12 mouse cellular contexts compared by ENCODE assay signal in genomic region chr5:131850632-131851335, GRCm38 (mm10).
DNase-seq lines count a peak whose midpoint lies in the region; ATAC-seq and TF ChIP-seq lines count a peak whose summit lies in the region.
"Had no signal": no experiment of that assay in that cellular context is flagged by ENCODE, and none has a peak within 500 bp of the region (broad histone marks: within the 10 kb centered on the region; RNA-seq: fewer than 3 reads in every experiment).

No protein-coding gene starts in this region.

- H3K9ac ChIP-seq in forebrain, postnatal 0 days = no peak overlapping the region
- H3K9ac ChIP-seq in midbrain, embryonic 13.5 days (replicated peaks) = no peak overlapping the region
- H3K9ac ChIP-seq in midbrain, embryonic 16.5 days (ENCODE audit: low read depth, low read length) = no peak overlapping the region
- no peak overlapping the region for H3K9ac ChIP-seq in neural tube, embryonic 15.5 days (replicated peaks)

- intact Hi-C loops in gastrocnemius, adult 2 months (cut with DNase I) = no loop called here

- no peaks in the 10 kb centered on the region for H3K36me3 ChIP-seq in forebrain, embryonic 10.5 days (replicated peaks)
- no peaks in the 10 kb centered on the region for H3K36me3 ChIP-seq in forebrain, postnatal 0 days (ENCODE audit: insufficient read depth)
- no peaks in the 10 kb centered on the region for H3K36me3 ChIP-seq in midbrain, embryonic 13.5 days
- no peaks in the 10 kb centered on the region for H3K36me3 ChIP-seq in midbrain, embryonic 16.5 days (ENCODE audit: control insufficient read depth, insufficient read depth, low read length)
- H3K36me3 ChIP-seq in neural tube, embryonic 15.5 days = no peaks in the 10 kb centered on the region

- no peak overlapping the region for H3K4me2 ChIP-seq in forebrain, postnatal 0 days (ENCODE audit: low read depth)
- H3K4me2 ChIP-seq in midbrain, embryonic 13.5 days (replicated peaks) = no peak overlapping the region
- no peak overlapping the region for H3K4me2 ChIP-seq in midbrain, embryonic 16.5 days (ENCODE audit: low read length)
- no peak overlapping the region for H3K4me2 ChIP-seq in neural tube, embryonic 15.5 days
- H3K4me2 ChIP-seq: liver, embryonic 11.5 days had no signal

- no peak overlapping the region for H3K4me3 ChIP-seq in forebrain, embryonic 10.5 days
- H3K4me3 ChIP-seq in forebrain, postnatal 0 days (ENCODE audit: low read depth, low read length) = no peak overlapping the region
- H3K4me3 ChIP-seq in midbrain, embryonic 13.5 days (replicated peaks) = no peak overlapping the region
- H3K4me3 ChIP-seq in midbrain, embryonic 16.5 days (ENCODE audit: low read depth, low read length) = no peak overlapping the region
- H3K4me3 ChIP-seq in neural tube, embryonic 15.5 days (replicated peaks) = no peak overlapping the region
- H3K4me3 ChIP-seq in gastrocnemius, adult 2 months = no peak overlapping the region

- peak overlapping the region; percentile 72 for H3K27ac ChIP-seq in forebrain, embryonic 10.5 days
- no peak overlapping the region for H3K27ac ChIP-seq in forebrain, postnatal 0 days (ENCODE audit: low read depth, low read length)
- peak overlapping the region; percentile 35; the same call in 1 of the 2 replicates for H3K27ac ChIP-seq in midbrain, embryonic 13.5 days
- H3K27ac ChIP-seq in midbrain, embryonic 16.5 days (ENCODE audit: low read length) = no peak overlapping the region
- H3K27ac ChIP-seq in neural tube, embryonic 15.5 days (replicated peaks) = peak overlapping the region; percentile 61
- no peak overlapping the region for H3K27ac ChIP-seq in gastrocnemius, adult 2 months

- TF ChIP-seq CTCF in forebrain, postnatal 0 days (IDR thresholded peaks at IDR 0.05; ENCODE audit: low read depth) = no peak
- TF ChIP-seq CTCF in gastrocnemius, adult 2 months (IDR thresholded peaks at IDR 0.05) = no peak

- WGBS in forebrain, embryonic 10.5 days = 61% methylated on average over 8 of the region's 8 CpGs
- WGBS in forebrain, postnatal 0 days = 27% methylated on average over 8 of the region's 8 CpGs
- 74% methylated on average over 8 of the region's 8 CpGs for WGBS in midbrain, embryonic 13.5 days
- 63% methylated on average over 8 of the region's 8 CpGs for WGBS in midbrain, embryonic 16.5 days
- 46% methylated on average over 8 of the region's 8 CpGs for WGBS in neural tube, embryonic 15.5 days

- peaks cover 52% of the 10 kb centered on the region for H3K4me1 ChIP-seq in forebrain, embryonic 10.5 days
- no peaks in the 10 kb centered on the region for H3K4me1 ChIP-seq in forebrain, postnatal 0 days (ENCODE audit: insufficient read depth)
- H3K4me1 ChIP-seq in midbrain, embryonic 13.5 days (replicated peaks) = peaks cover 46% of the 10 kb centered on the region
- peaks cover 22% of the 10 kb centered on the region for H3K4me1 ChIP-seq in midbrain, embryonic 16.5 days (ENCODE audit: control insufficient read depth, insufficient read depth, low read length)
- peaks cover 36% of the 10 kb centered on the region for H3K4me1 ChIP-seq in neural tube, embryonic 15.5 days

- peaks cover 89% of the 10 kb centered on the region for H3K27me3 ChIP-seq in forebrain, embryonic 10.5 days (ENCODE audit: poor library complexity, severe bottlenecking)
- H3K27me3 ChIP-seq in forebrain, postnatal 0 days (ENCODE audit: insufficient read depth, low read length) = no peaks in the 10 kb centered on the region
- H3K27me3 ChIP-seq in midbrain, embryonic 13.5 days = no peaks in the 10 kb centered on the region
- no peaks in the 10 kb centered on the region for H3K27me3 ChIP-seq in midbrain, embryonic 16.5 days (ENCODE audit: control insufficient read depth, insufficient read depth, low read depth, low read length)
- no peaks in the 10 kb centered on the region for H3K27me3 ChIP-seq in neural tube, embryonic 15.5 days (replicated peaks)

- ATAC-seq in forebrain, postnatal 0 days = no peak
- no peak for ATAC-seq in midbrain, embryonic 13.5 days
- ATAC-seq in midbrain, embryonic 16.5 days = no peak
- no peak for ATAC-seq in neural tube, embryonic 15.5 days (ENCODE audit: low FRiP score)
- no peak for ATAC-seq in CD4-positive, CD25-positive, alpha-beta regulatory T cell, adult 4 months

- no peaks in the 10 kb centered on the region for H3K9me3 ChIP-seq in forebrain, embryonic 10.5 days
- H3K9me3 ChIP-seq in forebrain, postnatal 0 days (ENCODE audit: low read length) = no peaks in the 10 kb centered on the region
- H3K9me3 ChIP-seq in midbrain, embryonic 13.5 days = no peaks in the 10 kb centered on the region
- no peaks in the 10 kb centered on the region for H3K9me3 ChIP-seq in midbrain, embryonic 16.5 days (replicated peaks; ENCODE audit: control insufficient read depth, low read length, poor library complexity, severe bottlenecking)
- H3K9me3 ChIP-seq in neural tube, embryonic 15.5 days (replicated peaks) = no peaks in the 10 kb centered on the region

- no peak for DNase-seq in forebrain, embryonic 10.5 days (ENCODE audit: extremely low spot score, low spot score)
- DNase-seq in forebrain, postnatal 0 days = no peak
- peak; percentile 20 for DNase-seq in kidney, adult 9 months
- no peak for DNase-seq in gastrocnemius, adult 2 months
- DNase-seq: cerebellum, adult 9-10 months; layer of hippocampus, postnatal 36 days; lung, postnatal 14 days had no signal

Comparison
In these comparisons a context has a peak if more than half of its experiments do, and no peak if none do; other contexts are left out.
1. H3K27ac ChIP-seq: peak in forebrain, embryonic 10.5 days (single experiment), midbrain, embryonic 13.5 days (single experiment) and neural tube, embryonic 15.5 days (single experiment); none in forebrain, postnatal 0 days (single experiment), midbrain, embryonic 16.5 days (single experiment) and gastrocnemius, adult 2 months (single experiment).